Mouse (Mus musculus): ENCODE results near the gene Myocd.
A peak's percentile ranks its signal among the peaks of the same experiment; 100 is the strongest.

The Myocd gene

DNA sequence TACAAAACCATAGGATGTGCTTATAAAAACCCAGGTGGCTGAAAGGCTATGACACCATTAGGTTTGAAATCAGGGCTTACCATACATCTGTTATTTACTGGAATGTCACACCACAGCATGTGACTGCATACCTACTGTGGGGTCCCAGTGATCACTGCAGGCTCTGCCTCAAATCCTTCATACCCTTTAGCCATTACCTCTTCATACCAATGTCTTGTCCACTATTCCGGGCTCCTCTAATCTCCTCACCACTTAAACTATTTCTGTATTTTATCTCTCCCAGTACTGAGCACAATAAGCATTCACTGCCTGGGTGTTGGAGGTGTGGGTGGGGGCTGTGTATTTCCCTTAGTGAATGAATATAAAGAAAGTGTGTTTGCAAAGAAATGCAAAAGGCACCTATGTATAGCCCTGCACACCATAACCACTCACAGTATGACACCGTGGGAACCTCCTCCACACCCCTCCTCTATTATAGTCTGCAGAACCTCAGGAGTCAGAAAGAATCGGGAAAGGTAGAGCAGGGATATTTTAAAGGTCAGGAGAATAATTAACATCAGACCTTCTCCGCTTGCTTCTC is 126.9 kb downstream of the Myocd start:
- DNase-seq (ENCODE audit: low spot score in 2 of 2) = no peak

DNA sequence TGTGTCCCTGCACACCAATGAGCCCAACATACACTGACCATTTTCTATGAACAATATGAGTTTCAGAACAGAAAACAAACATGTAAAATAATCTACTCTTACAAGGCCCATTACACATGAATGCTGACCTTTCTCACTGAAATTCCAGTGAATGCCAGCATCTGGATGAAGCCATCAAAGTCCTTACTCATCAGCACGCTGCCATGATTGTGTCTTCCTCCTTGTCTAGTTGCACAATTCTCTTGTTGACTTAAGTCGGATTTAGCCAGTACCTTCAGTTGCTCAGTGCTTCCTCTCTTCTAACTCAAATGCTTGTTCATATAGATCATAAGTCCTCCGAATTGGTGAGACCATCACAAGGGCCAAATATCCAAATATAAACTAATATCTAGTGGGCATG is 130.8 kb downstream of the Myocd start:
- DNase-seq (ENCODE audit: low spot score in 2 of 2) = no peak

DNA sequence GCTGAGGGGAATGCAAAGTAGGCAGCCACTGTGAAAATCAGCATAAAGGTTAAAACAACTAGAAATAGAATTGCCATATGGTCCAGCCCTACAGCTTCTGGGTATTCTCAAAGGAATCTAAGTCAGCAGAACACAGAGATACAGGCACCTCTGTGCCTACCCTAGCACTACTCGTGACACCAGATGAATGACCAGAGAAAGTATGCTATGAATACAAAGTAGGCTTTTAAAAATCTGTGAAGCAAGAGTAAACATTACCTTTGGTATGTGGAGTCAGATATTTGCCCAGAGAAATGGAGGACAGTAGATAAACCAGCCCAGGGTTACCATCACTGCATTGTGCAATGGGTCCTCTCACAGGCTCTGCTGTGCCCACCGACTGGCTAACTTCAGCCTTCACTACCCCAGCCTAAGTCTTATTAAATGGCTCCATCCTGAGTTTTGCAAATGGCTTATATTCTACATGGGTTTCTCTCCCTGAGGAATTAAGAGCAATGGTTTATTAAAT is 132.6 kb downstream of the Myocd start:
- DNase-seq (ENCODE audit: low spot score in 2 of 2) = no peak

DNA sequence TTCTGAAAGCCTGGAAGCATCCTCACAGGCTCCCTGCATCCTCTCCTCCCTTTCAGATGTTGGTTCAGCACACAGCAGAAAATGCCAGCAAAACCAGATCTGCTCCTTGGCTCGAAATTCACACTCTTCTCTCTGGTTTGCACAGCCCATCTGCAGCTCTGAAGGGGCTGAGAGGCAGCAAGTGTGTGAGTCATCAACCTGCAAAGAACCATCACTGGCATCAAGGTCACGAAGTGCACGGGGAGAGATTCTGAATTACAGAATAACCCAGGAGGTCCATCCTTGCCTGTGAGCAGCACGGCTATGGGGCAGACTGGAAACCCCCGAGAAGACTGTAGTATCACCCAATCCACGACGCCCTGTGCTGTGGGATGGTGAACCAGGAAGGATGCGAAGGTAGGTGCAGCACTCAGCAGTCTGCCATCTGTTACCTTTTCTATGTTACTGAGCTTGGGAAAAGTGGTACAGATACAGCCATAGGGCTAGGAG is 134.5 kb downstream of the Myocd start:
- DNase-seq (ENCODE audit: low spot score in 2 of 2) = peak; percentile 47 to 65

DNA sequence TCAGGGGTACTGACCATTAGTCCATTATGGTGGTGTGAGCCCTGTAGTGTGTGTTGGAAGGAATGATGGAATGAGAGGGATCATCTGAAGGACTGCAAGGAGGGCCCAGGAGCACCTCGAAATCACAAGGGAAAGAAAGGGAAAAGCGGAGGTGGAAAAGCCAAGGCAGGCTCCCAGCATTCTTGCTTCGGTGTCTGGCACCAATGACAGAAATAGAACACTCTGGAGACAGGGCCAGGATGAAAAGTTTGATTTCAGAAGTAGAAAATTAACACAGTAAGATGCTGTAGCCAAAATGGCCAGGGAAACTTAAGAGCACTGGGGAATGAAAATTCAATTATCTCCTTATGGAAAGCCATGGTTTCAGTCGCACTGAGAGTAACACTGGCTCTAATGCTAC is 136.1 kb downstream of the Myocd start:
- no peak for DNase-seq (ENCODE audit: low spot score in 2 of 2)

DNA sequence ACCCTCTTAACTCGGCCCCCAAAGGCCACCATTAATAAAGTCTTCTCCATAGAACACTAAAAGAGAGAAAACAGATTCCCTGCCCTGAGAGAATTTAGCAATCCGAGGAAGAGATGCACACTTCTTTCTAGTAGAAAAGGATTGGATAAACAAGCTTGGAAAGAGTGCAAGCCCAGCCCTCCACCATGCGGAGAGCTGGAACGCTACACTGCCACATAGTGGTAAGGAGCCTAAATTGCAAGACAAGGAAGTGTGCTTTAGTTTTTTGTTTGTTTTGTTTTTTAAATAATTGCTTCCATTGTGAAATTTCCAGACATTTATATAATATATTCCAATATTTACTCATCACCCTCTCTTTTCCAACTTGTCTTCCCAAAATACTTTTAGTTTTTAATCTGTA is 140.7 kb downstream of the Myocd start:
- DNase-seq (ENCODE audit: low spot score in 2 of 2) = no peak

DNA sequence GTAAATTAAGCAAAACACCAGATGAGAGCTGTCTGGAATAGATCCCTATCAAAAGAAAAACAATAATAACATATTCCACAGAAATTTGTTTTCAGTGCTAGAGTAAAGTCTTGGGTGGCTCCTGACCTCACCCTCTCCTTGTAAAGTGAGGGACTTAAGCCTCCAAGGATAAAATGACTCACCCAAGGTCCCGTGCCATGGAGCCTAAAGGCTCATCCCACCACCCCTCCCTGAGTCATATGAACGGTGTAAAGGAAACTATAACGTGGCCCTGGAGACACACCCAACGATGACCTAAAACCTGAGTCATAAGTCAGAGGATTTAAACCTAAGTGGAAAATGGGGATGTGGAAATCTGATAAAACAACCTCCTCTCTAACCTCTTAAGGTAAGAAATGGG is 141.1 kb downstream of the Myocd start:
- DNase-seq (ENCODE audit: low spot score in 2 of 2) = no peak

DNA sequence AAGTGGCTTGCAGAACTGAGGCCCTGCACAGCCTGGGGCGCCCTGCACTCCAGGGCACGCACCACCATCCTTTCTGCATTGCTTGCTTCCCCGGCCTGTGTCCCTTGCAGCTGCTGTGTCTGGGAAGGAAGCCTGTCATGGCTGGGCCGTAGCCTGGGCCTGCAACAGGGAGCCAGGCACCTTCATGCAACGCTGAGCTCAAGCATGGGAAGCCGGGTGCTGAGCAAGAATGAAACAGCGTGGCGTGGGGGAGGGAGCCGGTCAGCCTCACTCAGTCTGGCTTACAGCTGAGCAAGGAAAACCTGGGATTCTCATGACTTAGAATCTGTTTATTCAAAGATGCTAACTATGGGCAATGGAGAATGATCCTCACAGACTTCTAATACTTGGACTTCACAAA is 143.2 kb downstream of the Myocd start:
- DNase-seq (ENCODE audit: low spot score in 2 of 2) = peak; percentile 67 to 70
